Mouse (Mus musculus) spleen, adult 2 months (tissue): Measurements from ENCODE around the gene Sept5.

Experiments
- CTCF ChIP-seq: fragments of 200-500 bp; IDR thresholded peaks from 2 replicates; pipeline ENCODE4 v1.5.1; 2011; ENCODE audit warnings: mild to moderate bottlenecking, inconsistent platforms; ENCODE audit not compliant: insufficient read depth, insufficient read length, insufficient replicate concordance; ENCODE audit errors: extremely low read depth
- POLR2A ChIP-seq: fragments of 200-500 bp; IDR thresholded peaks from 2 replicates; pipeline ENCODE4 v1.6.1; 2011; ENCODE audit warnings: low read depth, low read length, inconsistent platforms

GRCm38 (mm10) chr16:18583169-18583568, 46.6 kb downstream of the Sept5 start:
- no peak for TF ChIP-seq POLR2A
- no peak for TF ChIP-seq CTCF
